Mouse (Mus musculus): ENCODE measurements around the gene Kcna2.
A peak's percentile ranks its signal among the peaks of the same experiment; 100 is the strongest.

Gene Kcna2

GRCm38 (mm10) chr3:107103041-107103440 is 2.1 kb downstream of the Kcna2 start:
- peak; percentile 42 for DNase-seq

DNA sequence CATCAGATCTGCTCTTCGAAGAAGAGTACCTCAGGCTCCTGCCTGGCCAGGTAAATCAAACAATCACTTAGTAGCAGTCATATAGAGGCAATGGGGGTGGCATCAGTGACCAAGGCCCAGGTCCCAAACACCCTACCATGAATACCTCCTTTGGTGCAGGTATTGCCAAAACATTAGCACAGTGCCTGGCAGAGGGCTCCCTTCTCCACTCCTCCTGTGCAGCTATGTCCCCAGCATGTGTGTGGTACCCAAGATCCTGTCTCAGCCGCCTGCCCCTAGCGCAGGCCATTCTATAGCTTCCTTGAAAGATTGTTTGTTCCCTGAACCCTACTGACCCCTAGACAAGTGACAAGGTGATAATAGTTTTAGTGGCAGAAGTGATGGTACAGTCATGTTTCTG is 2.5 kb downstream of the Kcna2 start:
- no peak for DNase-seq

DNA sequence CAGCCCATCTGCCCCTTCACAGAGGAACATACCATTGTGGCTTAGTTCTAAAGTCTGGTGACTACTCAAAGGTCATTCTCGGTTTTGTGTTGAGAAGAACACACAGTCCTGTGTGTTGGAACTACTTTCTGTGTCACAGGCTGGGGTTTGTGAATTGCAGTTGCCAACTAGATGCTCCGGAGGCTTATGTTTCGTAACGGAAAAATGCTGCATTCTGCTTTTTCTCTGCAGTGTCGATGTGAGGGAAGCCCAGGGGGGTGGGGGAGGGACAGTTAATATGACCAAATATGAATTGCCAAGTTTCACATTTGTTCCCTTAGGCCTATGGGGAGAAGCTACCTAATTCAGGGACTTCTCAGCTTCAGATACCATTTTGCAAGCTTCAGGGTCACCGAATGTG is 5.0 kb downstream of the Kcna2 start:
- no peak for DNase-seq

- DNase-seq = no peak
Observed at GRCm38 (mm10) chr3:107112498-107112897, 11.6 kb downstream of the Kcna2 start.

DNA sequence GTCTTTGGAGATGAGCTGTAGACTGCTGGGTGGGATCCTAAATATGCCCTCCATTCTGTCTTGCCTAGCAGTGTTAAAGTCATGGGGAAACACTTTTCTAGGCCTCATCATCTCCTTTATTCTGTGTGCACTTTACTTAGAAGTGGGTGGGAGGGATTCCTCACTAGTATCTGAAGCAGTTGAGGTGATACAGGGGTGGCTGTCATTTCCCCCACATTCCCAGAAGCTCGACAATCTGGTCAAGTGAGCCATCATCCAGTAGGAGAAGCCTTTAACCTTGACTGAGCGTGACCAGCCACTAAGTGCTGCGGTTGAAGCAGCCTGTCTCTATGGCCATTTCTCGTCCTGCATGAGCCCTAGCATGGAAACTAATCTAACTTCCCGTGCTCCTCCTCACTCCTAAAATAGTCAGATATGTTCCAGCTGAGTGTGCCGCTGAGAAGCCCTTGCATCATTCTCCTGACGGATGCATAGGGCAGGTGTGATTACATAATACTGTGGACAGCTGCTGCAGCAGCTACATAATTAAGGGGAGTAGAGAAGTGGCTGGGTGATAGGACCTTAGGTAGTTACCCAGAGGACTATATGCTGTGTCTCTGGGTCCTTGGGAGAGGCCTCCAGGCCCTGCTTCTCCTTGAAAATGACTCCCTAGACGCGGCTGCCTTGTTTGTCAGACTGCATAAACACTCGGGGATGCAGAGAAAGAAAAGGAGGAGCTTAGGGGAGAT is 12.2 kb downstream of the Kcna2 start:
- no peak for DNase-seq

DNA sequence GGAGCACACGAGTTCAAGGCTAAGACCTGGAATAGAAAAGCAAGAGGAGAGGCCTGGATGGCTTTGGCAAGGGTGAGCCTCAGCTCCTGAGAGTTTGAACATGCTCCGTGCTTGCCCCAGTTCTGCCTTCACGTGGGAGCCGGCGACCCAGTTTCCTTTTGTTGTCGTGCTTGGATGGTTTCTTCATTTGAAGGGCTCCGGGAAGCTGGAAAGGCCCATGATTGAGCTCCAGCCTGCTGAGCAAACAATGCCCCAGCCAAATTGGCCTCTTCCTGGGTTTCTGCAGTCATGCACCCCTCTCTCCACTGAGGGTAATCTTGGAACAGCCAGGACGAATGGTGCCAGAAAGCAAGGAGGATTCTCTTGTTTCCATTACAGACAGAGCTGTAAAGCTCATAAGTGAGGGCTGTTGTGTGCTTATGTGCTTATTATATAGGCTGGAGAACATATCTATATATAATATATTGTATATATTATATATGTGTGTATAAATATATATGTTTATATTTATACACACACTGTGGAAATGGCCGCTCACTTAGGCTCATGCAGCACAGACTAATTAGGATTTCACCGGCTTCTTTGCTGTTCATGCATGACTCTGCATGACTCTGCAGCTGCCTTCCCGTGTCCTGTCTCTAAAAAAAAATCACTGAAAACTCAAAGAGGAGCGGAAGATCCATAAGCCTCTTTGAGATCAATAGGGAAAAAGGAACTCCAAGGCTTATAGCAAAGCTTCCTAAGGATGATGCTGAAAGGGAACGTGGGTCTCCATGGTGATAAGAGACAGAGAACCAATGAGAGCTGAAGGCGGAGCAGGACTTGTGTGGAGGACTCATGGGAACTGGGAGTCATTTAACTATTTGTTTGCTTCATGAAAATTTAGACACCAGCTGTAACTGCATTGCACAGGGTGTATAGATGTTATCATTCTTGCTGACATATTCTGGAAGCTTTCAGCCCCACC is 13.1 kb downstream of the Kcna2 start:
- peak; percentile 78 for DNase-seq

- DNase-seq = no peak
Observed at GRCm38 (mm10) chr3:107114941-107115340, 14.0 kb downstream of the Kcna2 start.

DNA sequence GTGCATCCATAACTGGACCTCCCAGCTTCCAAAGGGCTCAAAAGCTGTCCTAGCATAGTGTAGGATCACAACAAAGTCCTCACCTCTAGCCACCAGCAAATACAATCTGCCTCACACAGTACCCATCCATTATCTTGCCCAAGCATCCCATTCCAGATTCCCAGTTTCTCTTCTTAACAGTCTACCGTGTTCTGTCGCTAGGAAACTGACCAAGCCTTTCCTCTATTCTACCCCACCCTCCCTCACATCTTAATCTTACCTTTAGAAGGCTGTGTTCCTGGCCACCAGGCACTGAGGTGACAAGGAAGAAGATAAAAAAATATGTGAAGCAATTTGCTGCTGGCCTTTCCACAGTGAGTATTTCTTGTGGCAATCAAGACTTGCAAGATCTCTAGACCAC is 14.8 kb downstream of the Kcna2 start:
- DNase-seq = no peak

GRCm38 (mm10) chr3:107119864-107120564 is 19.1 kb downstream of the Kcna2 start:
- DNase-seq = no peak

DNA sequence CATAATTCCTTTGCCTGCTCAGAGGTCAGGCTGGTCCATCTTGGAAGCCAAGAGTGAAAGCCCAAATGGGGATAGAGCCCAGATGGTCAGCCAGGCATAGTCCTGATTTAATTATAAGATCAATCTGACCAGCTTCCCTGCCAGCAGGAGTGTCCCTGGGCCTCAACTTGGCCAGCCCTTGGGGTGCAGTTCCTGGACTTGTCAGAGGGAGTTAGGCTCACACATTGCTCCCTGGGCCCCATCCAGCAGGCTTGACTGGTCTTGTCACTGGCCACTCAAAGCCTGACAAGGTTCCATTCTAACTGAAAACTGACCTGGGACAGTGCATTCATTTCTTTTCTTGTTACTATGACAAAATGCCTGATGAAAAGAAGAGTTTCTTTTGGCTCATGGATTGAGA is 21.4 kb downstream of the Kcna2 start:
- peak; percentile 72 for DNase-seq

- no peak for DNase-seq
Observed at GRCm38 (mm10) chr3:107127667-107128066, 26.7 kb downstream of the Kcna2 start.

GRCm38 (mm10) chr3:107128421-107128820 is 27.5 kb downstream of the Kcna2 start:
- DNase-seq = no peak

DNA sequence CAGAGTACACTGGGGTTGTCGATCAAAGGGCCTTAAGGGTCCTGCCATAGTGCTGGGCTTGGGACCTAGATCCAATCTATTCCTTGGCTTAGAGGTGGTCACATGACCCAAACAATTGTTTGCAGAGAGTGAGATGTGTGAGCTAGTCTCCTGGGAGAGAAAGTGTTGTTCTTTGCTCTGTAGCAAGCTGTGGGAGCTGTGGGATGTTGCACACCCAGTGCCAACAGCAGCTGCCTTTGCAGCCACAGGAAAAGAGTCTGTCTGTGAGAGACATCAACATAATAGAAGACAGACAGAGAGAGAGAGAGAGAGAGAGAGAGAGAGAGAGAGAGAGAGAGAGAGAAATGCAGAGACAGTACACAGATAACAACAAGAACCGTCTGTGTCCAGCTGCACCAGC is 28.3 kb downstream of the Kcna2 start:
- DNase-seq = no peak

- DNase-seq = no peak
Observed at GRCm38 (mm10) chr3:107130661-107131326, 29.8 kb downstream of the Kcna2 start.

- DNase-seq = no peak
Observed at GRCm38 (mm10) chr3:107131846-107132245, 30.9 kb downstream of the Kcna2 start.

GRCm38 (mm10) chr3:107132651-107133050 is 31.7 kb downstream of the Kcna2 start:
- DNase-seq = no peak

DNA sequence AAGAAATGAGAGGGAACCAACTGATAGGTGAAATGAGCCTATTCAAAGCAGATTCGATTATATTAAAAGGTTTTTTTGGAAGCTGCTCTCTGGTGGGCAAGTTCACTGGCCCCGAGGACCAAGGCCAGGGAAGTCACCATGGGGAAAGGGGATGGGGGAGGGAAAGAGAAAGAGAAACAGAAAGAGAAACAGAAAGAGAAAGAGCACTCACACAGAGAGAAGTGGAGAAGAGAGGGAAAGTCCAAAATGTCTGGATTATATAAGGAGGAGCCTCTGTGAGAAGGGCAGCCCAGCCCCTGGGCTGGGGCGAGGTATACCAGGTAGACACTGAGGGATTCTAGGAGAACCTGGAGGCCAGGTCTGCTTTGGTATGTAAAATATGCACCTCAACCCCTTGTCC is 33.5 kb downstream of the Kcna2 start:
- DNase-seq = no peak

- DNase-seq = no peak
Observed at GRCm38 (mm10) chr3:107147126-107147525, 46.2 kb downstream of the Kcna2 start.

GRCm38 (mm10) chr3:107149006-107149405 is 48.1 kb downstream of the Kcna2 start:
- no peak for DNase-seq

GRCm38 (mm10) chr3:107150469-107150868 is 49.5 kb downstream of the Kcna2 start:
- DNase-seq = no peak

DNA sequence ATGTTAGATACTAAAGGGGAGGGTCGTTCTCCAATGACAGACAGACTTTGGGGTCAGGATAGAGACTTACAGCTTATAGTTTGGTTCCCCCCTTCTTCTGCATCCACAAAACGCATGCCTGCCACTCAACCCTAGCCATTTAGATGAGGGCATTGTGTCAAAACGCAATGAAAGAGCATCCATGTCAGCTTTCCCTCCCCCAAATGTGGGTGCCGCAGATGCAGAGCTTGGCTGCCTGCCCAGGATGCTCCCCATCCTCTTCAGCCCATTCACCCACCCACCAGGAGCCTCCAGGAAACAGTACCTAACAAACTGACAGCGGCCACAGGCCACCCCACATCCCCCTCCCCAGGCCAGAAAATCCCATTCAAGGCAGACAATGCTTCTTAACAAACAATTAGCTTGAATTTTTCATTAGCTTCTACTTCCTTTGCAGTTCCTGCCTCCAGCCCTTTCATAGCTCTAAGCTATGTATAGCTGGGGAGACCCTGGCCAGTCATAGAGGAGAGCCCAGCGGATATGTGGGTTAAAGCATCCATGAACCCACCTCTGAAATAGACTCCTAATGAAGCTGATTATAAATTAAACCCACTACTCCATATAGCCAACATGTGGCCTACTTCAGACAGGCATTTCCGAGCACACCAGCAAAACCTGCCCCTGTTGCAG is 50.1 kb downstream of the Kcna2 start:
- DNase-seq = no peak
